Mouse (Mus musculus) bone marrow macrophage, adult 2 months (primary cell): ENCODE measurements around the gene Dkk3.

ENCODE experiments used
- CTCF ChIP-seq: IDR thresholded peaks from 2 replicates; pipeline ENCODE4 v1.5.1; 2012; ENCODE audit warnings: low read depth, mild to moderate bottlenecking, low read length, moderate library complexity
- POLR2A ChIP-seq: IDR thresholded peaks from 2 replicates; pipeline ENCODE4 v1.6.1; 2012; ENCODE audit warnings: mild to moderate bottlenecking, low read depth, low read length, borderline replicate concordance

GRCm38 (mm10) chr7:112200761-112201160, 41.9 kb upstream of the Dkk3 start:
- TF ChIP-seq CTCF (no peak), POLR2A (no peak)
